Mouse (Mus musculus): ENCODE measurements around the gene Papolb.

Papolb gene

GRCm38 (mm10) chr5:142518973-142519372 is 10.9 kb downstream of the Papolb start:
- no peak for DNase-seq

GRCm38 (mm10) chr5:142512112-142512511 is 17.8 kb downstream of the Papolb start:
- no peak for DNase-seq

- DNase-seq: no peak
Observed at GRCm38 (mm10) chr5:142510061-142510414, 19.8 kb downstream of the Papolb start.

- no peak for DNase-seq
Observed at GRCm38 (mm10) chr5:142509141-142510060, 20.5 kb downstream of the Papolb start.

GRCm38 (mm10) chr5:142505695-142506423 is 24.0 kb downstream of the Papolb start:
- DNase-seq: no peak

GRCm38 (mm10) chr5:142504175-142504574 is 25.7 kb downstream of the Papolb start:
- no peak for DNase-seq

GRCm38 (mm10) chr5:142502414-142502813 is 27.5 kb downstream of the Papolb start:
- peak; percentile 88 for DNase-seq

- no peak for DNase-seq
Observed at GRCm38 (mm10) chr5:142500918-142501317, 29.0 kb downstream of the Papolb start.

GRCm38 (mm10) chr5:142498964-142499363 is 30.9 kb downstream of the Papolb start:
- no peak for DNase-seq

GRCm38 (mm10) chr5:142495321-142496096 is 34.4 kb downstream of the Papolb start:
- DNase-seq: no peak

GRCm38 (mm10) chr5:142493307-142493706 is 36.6 kb downstream of the Papolb start:
- no peak for DNase-seq

- no peak for DNase-seq
Observed at GRCm38 (mm10) chr5:142489955-142490707, 39.7 kb downstream of the Papolb start.

GRCm38 (mm10) chr5:142486654-142487053 is 43.2 kb downstream of the Papolb start:
- DNase-seq: no peak

- DNase-seq: no peak
Observed at GRCm38 (mm10) chr5:142483581-142483980, 46.3 kb downstream of the Papolb start.

GRCm38 (mm10) chr5:142482512-142482911 is 47.4 kb downstream of the Papolb start:
- peak; percentile 33 for DNase-seq

- DNase-seq: peak; percentile 78
Observed at GRCm38 (mm10) chr5:142478829-142479435, 50.9 kb downstream of the Papolb start.

- DNase-seq: no peak
Observed at GRCm38 (mm10) chr5:142477866-142478615, 51.8 kb downstream of the Papolb start.

- DNase-seq: no peak
Observed at GRCm38 (mm10) chr5:142477346-142477745, 52.5 kb downstream of the Papolb start.

All from kidney, adult 9 months (tissue).